Mouse (Mus musculus) kidney, postnatal 36 days (tissue): Measurements from ENCODE around the gene Relt.
"Not testable (repeated sequence)": the region's sequence is repeated elsewhere in the genome, so short reads cannot be mapped to it uniquely, and the experiment has no call there.

Experiments used
- DNase-seq, 2 experiments: peaks; one replicate each; pipeline ENCODE4 v3.0.0; 2021 to 2022; ENCODE audit warnings: mixed read lengths in 2 of 2

Gene Relt

DNA sequence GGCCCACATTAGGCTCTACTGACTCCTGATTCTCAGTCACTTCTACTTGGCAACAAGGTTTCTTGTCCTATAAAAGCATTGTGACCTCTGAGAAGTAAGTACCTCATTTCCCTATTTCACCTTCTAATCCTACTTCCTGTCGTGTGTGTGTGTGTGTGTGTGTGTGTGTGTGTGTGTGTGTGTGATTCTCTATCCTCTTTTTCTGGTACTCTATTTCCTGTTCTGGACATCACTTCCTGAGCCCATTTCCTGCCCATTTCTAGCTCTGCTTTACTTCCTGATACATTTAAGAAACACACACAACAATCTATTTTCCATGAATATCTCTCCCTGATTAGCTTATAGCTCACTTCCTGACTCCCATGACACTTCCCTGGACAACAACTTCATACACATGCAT, 12.6 kb upstream of the Relt start:
- no peak for DNase-seq

DNA sequence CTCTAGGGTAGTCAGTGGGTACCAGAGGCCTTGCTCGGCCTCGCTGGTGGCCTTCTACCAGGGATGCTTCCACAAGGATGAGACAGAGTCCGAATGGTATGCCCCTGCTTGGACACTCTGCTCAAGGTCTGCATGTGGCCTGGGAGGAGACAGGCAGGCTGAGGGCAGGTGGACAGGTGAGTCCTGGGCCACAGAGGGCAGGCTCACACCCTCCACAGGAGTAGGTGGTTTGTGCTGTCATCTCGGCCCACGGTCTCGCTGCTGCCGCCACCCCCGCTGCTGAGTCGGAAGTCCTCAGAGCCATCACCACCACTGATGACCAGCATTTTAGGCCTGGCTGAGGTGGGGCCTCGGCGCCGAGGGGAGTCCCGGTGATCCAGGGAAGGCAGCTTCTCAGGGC, 10.0 kb upstream of the Relt start:
- DNase-seq: no peak

DNA sequence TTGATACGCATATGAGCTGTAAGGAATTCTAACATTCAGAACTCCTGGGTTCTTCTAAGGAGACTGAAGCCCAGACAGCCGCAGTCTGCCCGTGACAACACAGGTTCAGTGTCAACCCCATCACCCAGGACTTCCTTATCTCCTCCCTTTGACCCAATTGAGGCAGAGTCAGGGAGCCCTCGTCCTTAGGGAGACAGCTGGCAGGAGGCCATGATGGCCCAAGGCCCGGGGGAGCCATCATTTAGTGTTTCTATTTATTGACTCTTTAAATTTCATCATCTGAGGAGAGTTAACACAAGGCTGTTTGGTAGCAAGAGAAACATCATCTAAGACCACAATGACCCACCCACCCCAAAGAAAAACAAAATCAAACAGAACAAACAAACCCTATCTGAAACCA, 8.6 kb upstream of the Relt start:
- peak; percentile 47 to 63 for DNase-seq

DNA sequence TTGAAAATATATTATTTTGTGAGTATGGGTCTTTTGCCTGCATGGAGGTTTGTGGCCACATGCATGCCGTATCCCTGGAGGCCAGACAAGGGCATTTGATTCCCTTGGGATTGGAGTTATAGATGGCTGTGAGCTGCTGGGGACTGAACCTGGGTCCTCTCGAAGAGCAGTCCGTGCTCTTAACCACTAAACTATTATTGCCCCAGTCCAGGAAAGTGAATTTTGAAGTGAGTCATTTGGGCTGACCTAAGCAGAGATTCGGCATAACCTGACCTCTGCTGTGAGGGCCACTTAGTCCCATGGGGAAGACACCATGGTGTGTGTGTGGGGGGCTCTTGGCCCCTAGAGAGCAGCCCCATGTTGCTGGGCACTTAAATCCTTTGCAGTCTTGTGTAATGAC, 8.1 kb upstream of the Relt start:
- DNase-seq: no peak

DNA sequence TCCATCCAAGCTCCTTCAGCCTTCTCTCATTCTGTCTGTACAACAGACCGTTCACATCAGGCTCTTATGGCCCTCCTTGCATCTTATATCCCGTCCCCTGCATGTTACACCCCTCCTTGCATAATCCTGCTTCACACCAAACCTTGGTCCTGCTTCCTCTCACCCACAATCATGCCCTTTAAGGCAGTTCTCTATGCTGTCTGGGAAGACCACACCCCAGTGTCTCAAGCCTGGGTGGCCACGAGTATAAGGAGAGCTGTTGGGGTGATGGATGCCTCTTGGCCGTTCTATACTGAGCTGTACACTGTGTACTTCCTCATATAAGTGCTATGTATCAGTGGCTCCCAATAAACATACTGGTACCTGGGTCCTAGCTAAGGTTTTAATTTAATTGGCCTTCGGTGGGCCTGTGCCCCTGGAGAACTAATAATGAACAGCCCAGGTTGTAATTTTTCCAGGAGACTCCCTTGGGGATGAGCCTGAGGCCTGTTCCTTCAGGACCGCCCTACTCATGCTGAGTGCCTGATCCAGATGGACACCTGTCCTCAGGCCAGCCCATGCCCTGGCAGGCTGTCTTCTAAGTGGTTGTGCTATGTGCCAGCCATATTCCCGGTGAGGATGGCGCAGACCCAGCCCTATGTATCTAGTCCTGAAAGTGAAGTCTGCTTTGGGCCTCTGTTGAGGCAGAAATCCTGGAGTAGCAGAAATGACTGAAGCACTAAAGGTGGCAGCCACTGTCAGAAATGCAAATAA, 6.8 kb upstream of the Relt start:
- no peak for DNase-seq

DNA sequence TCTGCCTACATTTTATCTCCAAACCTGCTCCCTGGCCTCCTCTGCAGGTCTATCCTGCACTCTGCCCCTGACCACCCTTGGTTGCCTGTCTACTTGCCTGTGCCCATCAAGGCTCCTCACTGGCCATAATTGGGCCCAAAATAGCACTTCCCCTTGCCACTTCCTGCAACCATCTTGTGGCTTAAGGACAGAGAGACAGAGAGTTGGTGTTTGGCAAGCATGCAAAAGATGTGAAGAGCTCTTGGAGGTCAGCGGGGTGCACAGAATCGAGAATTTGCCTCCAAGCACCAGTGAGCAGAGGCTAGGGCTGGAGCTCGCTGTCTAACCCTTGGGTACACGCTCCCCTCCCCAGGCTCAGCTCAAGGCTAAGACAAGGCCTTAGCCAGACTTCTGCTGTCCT, 5.3 kb upstream of the Relt start:
- no peak for DNase-seq

DNA sequence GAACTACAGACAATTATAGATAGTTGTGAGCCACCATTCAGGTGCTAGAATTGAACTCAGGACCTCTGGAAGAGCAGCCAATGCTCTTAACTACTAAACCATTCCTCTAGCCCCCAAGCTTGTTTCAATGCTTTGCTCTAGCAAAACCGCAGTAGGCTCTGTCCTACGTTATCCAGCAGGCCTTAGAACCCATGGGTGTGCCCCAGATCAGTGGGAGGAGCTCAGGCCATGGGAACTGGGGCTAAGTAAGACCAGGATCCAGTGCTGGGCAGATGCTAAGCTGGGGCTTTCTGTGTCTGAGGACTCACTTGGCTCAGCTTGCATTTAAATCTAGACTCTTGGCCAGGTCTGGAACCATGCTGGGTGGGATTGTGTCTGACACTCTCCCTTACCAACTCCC, 4.3 kb upstream of the Relt start:
- no peak for DNase-seq

DNA sequence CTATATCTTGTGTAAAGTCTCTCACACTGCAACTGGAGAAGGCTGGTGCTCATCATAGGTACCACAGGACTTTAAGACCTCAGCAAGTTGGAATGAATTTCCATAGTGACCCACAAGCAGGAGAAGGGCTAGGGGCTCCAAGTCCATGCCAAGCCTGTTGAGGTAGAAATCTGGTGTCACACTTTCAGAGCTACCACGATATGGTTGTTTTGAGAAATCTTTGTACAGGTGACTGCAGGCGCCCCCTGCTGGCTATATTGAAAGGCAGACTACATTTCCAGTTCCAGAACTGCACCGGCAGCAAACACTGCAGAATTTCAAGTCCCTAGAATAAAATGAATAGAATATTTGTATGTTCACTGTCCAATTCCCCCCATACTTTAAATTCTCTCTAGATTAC, 3.4 kb upstream of the Relt start:
- peak; percentile 68 to 88 for DNase-seq

DNA sequence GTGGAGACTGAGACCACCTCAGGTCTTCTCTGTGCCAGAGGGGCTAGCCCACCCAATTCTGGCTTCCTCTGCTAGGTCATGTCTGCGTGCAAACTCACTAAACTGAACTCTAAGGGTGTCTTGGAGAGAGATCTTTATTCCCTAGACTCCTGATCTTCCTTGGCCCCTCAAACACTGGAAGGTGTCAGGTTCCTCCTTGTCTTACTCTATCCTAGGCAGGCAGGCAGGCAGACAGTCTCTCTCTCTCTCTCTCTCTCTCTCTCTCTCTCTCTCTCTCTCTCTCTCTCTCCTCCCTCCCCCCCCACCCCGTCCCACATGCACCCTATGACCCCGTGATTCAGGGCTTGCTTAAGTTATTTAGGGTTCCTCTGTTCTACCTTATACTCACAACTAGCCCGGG, 893 bp downstream of the Relt start:
- DNase-seq: no peak

DNA sequence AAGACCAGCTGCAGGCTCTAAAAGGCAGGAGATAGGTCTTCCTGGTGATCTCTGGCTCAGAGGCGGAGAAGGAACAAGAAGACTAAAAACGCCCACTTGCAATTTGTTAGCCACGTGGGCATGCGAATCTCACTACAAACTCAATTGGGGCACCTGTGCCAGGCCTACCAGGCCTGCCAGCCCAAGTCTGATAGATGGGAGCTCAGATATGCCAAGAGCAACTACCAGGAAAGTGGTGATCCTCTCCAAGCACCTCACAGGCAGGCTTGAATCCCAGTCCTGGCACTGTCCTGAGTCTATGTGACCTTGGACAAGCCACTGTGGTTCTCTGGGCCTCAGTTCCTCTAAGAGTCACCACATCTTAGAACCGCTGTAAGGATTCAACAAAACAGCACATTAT, 2.0 kb downstream of the Relt start:
- no peak for DNase-seq

DNA sequence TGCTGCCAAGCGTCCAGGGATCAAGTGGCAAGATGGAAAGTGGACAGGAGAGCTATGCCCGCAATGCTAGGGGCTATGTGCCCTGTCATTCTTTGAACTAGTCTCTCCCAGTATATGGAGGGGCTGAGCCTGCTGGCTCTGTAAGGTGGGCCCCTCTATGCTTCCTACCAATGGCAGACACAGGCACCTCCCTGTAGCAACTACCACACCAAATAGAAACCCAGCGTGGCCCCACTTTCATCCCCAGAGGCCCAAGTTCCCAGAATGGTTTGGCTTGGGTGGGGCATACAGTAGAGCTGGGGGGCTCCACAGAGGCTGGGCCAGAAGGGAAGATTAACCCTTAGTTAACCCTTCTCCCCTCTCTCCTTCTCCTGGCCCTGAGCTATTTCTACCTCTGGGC, 2.8 kb downstream of the Relt start:
- no peak for DNase-seq

DNA sequence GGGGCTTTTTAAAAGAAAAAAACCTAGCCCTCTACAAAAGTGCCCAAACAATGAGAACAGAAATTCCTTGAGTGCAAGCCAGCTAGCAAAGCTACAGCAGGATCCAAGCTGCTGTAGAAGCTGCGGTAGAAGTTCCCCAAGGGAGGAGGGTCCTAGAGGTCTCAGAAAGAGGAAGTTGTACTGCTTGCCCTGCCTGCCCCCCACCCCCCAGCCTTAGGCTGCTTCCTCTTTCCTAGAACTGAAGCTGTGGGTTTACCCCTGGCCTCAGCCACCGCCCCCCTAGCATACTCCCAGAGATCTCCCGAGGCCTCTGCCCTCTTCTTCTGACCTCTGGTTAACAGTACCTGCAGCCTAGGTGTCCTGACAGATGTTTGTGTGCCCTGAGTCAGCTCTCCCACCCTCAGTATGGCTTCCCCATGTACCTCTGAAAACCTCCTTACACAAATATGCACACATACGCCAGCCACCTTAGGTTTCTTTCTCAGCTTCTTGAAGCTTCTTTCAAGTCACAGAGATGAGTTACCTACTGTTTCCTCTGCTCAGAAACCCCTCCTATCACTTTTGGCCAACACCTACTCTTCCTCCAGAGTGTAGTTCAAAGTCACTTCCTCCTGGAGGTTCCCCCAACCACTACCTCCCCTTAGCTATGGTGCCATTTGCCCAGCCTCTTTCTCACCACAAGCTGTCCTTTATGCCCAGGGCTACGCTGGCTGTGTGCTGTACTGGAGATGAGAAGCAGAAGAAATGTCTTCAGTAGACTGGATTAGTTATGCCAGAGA, 7.3 kb downstream of the Relt start:
- peak; percentile 35 to 53 for DNase-seq

DNA sequence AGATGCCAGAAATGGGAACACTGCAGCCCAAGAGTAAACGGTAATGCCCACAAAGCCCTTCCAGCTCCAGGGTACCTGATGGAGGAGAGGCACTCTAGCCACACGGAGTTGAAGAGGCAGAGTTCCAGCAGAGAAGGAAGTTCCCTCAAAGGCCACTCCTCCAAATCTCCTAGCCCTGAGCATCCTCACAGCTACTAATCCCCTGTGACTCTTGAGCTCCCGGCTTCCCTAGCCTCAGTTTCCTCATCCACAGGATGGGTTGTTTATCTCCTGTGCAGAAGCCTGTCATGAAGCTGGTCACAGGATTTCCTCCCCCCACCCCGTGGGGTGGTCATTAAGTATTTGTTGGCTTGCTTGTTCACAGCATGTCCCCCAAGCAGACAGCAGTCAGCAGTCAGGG, 7.9 kb downstream of the Relt start:
- no peak for DNase-seq

DNA sequence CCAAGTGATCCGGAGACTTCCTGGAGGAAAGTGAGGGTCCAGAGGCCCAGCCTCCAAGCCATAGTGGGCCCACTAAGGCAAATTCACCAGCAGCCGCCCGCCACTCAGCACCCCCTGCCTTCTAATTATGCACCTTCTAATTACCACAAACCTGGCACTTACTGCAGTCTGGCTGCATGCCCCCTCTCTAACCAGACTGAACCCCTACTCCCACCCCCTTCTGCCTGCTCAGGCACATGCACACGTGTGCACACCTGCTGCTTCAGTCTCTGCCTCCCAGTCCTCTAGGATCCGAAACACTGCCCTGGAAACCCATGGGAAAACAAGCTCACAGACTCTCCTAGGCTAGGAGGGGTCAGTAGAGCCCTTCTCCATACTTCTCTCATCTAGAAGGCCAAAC, 8.4 kb downstream of the Relt start:
- no peak for DNase-seq

DNA sequence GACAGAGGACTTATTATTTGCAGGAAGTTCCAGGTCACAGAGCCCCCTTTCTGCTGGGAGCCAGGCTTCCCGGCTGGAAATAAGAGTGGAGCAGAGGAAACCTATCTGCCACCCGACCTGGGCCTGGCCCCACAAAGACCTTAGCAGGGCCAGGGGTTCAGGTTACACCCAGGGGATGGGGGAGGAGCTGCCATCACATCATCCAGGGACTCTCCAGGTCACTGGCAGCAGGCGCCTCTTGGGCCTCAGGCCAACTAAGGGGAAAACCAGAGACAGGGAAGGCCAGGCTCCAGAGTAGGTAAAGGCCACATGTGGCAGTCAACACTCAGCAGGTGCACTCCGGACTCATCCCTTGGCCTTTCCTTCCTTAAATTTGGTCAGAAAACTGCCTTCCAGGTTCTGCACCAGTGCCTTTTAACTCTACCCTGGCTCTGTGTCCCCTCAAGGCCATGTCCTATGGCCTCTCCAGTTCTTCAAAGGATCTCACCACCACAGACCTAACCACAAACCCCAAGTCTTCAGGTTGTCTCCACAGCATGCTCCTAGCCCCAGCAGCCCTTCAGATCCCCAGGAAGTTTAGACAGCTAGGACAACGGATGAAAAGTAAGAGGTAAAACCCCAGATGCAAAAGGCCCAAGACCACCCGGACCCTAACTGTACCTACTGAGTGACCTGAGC, 9.0 kb downstream of the Relt start:
- no peak for DNase-seq

DNA sequence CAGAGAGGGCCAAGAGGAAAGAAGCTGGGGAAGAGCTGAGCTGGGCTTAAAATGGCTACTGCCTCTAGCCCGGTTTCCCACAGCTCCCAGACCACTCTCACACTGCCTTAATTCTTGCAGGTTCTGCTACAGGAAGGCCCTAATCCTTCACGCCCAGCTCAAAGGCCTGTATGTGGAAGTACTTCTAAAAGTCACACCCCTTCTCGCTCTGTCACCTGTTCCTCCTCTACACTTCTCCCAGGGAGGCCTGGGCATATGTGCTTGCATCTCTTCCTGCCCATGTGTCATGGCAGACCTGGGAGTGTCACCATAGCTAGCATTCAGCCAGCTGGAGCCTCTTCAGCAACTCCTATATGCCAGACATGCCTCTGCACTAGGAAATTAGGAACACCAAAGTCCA, 9.8 kb downstream of the Relt start:
- DNase-seq: no peak

DNA sequence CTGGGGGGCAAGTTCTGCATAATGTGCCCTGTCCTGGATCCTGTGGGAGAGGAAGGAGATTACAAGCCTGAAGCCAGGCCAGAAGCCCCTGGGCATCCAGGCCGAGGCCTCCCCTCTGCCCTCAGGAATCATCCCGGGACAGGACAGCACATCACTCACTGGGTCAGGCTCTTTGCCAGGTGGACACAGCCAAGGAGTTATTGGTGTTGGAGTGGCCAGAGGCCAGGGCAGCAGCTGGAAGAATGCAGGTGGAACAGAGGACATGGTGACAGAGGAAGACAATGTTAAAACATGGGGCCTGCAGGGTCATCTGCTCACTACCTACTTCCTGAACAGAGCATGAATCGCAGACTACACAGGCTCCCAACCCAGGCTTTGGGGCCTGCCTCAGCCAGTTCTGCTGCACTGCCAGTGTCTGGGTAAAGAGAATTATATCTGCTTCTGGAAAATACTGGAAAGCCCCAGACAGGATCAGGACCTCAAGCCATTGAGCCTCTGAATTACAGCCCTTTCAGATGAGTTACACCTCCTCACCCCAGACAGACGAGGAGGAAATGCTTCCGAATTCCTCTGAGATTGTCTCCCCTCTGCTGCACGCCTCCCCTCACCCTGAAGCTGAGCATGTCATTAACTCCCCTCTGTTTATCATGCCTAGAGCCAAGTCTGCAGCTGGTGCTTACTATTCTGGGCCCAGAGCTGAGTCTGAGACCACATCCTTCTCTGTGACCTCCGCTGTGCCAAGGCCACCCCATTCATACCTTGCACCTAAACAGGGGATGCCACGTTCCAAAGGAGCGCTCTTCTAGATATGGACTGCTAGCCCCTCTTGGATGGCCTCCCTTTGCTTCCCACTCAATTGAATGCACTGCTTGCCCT, 11.5 kb downstream of the Relt start:
- DNase-seq: peak in 1 of 2 experiments; percentile 29

DNA sequence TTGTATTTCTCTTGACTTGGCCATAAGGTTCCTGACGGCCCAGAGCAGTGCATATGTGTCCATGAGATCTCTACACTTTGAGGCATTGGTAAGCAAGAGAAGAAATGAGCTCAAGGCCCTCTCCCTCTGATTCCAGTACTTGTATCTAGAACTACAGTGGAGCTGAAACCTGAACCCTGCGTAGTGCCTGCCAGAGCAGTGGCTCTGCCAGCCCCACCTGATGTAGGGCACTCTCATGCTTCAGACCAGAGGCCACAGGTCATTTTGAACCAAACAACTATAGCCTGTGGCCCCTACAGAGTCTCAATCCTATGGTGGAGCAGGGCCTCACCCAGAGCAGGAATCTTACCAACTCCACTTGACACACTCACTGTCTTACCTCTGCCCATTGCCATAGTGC, 13.7 kb downstream of the Relt start:
- no peak for DNase-seq

DNA sequence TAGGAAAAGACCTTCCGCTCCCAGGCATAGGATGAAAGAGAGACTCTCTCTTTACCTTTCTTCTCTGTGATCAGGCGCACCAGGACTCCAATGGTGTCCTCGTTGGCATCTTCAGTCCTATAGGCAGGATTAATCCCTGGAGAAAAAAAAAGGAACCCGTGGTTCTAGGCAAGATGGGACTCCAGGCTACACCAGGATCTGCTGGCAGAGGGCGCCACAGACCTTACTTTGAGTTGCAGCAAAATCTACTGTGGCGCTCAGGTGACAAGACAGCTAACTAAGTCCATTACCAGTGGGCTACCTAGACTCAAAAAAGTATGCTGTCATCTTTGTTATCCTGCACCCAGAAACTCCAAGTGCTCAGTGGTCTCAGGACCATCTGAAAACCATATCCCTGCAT, 14.5 kb downstream of the Relt start:
- peak; percentile 79 to 91 for DNase-seq

DNA sequence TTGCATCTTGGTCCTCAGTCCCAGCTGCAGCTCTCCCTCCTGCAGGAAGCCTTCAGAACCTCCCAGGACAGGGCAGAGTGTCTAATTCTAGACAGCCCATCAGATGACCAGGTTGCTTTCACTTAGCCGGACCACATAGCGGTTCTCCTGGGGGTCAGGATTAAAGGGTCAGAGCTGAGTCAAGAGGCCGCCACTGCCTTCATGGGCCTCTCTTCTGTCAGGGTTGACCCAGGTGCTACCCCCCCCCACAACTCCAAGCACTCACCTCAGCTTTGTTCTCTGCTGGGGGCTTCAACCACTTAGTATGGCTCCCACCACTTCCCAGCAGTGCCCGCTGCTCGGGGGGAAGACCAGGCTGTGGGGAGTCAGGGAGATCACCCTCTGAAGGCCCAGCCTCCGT, 16.1 kb downstream of the Relt start:
- DNase-seq: no peak

DNA sequence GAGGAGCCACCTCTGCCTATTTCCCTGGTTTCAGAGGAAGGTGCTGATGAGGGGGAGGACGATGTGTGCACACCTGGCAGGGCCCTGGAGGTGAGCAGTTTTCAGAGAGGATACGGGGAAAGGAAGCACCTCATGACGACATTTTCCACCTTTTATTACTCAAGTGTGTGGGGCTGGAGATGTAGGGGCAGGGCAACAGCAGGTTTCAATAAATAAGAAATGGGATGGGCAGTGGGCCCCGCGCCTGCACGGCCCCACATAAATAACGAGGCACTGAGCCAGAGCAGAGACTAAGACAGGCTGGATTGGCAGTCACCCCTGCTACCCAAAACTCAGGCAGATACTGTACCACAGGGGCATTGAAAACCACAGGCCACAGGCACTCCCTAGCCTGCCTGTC, 17.2 kb downstream of the Relt start:
- not testable (repeated sequence) for DNase-seq

DNA sequence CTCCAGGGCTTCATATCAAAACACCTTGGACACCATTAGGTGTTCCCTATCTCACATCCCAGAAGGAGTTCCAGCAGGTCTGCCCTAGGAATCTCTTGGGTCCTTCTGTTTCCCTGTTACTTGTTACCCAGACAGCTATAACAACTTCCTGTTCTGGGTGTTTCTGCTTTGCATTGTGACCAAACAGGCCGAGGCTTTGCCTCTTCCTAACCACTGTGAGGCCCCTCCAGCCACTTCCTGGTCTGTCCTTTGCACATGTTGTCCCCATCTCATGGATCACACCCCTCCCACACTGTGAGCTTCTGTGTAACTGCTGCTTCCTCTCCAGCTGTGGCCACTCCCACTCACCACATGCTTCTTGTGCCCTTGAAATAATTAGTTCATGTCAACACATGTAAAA, 17.8 kb downstream of the Relt start:
- DNase-seq: peak; percentile 45 to 60

DNA sequence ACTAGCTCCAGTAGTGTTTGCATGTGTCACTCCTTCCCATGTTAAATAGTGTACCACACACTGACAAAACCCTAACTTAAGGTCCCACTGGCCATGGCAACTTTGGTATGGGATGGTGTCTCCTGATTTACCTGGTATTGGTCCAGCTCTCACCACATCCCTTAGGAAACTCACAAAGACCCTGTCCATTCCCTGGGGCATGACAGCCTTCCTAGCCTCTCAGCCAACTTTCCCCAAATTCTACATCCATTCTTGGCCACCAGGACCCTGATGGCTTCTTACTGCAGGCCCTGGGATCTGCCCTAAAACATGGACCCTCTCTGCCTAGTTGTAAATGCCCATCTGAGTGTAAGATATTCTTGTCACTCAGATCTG, 18.2 kb downstream of the Relt start:
- DNase-seq: no peak
